Mouse (Mus musculus) hindbrain, embryonic 11.5 days (tissue): ENCODE data around the gene Vangl2. TPM values are rescaled to one million over a fixed set of nuclear protein-coding genes. Genes with fewer than 3 reads are reported as not detected.

Experiments
- ATAC-seq: fragments of 200-750 bp; cut with Nextera tagmentation; 2 replicates; pipeline ENCODE4 v1.8.0; 2017; ENCODE audit warnings: mild to moderate bottlenecking, moderate TSS enrichment, moderate library complexity; ENCODE audit not compliant: low FRiP score
- DNase-seq: peaks from one replicate; pipeline ENCODE4 v3.0.0-alpha.2; 2015; ENCODE audit warnings: low spot score
- H3K27ac ChIP-seq: fragments of 300-500 bp; sonication (generic); 2 replicates; pipeline ENCODE4 v1.5.1; 2014; ENCODE audit warnings: mild to moderate bottlenecking, low read depth, low read length
- H3K27me3 ChIP-seq: fragments of 300-500 bp; sonication (generic); 2 replicates; pipeline ENCODE4 v1.6.1; 2014; ENCODE audit warnings: mild to moderate bottlenecking, low read length, moderate library complexity, mixed read lengths; ENCODE audit not compliant: control insufficient read depth, insufficient read depth
- H3K36me3 ChIP-seq: fragments of 300-500 bp; sonication (generic); 2 replicates; pipeline ENCODE4 v1.6.1; 2014; ENCODE audit warnings: mild to moderate bottlenecking, low read length, moderate library complexity, mixed read lengths; ENCODE audit not compliant: control insufficient read depth, insufficient read depth
- H3K4me1 ChIP-seq: fragments of 300-500 bp; sonication (generic); replicated peaks from 2 replicates; pipeline ENCODE4 v1.6.1; 2014; ENCODE audit warnings: low read length, mixed read lengths; ENCODE audit not compliant: control insufficient read depth, insufficient read depth
- H3K4me2 ChIP-seq: fragments of 300-500 bp; sonication (generic); replicated peaks from 2 replicates; pipeline ENCODE4 v1.6.1; 2014; ENCODE audit warnings: mild to moderate bottlenecking, low read depth, low read length
- H3K4me3 ChIP-seq: fragments of 300-500 bp; sonication (generic); 2 replicates; pipeline ENCODE4 v1.5.1; 2014; ENCODE audit warnings: low read depth, low read length
- H3K9ac ChIP-seq: fragments of 300-500 bp; sonication (generic); 2 replicates; pipeline ENCODE4 v1.6.1; 2014; ENCODE audit warnings: low read depth, low read length
- H3K9me3 ChIP-seq: fragments of 300-500 bp; sonication (generic); 2 replicates; pipeline ENCODE4 v1.6.1; 2016; ENCODE audit warnings: low read length; ENCODE audit not compliant: control insufficient read depth
- whole genome bisulfite sequencing: fragments of 180-500 bp; shearing (Covaris S2); extraction: QIAGEN DNeasy Blood & Tissue Kit; methylation state at CpG from one replicate; pipeline ENCODE4 v1.1.7; 2014; 5-methylcytosine and 5-hydroxymethylcytosine counted together
- polyA plus RNA-seq: library from polyadenylated mRNA; unstranded; fragments of >200 nt; fragmentation: Nextera tagmentation; extraction: Ambion mirVana; gene quantifications from 2 replicates; pipeline ENCODE4 v1.2.1, GENCODE M21; 2014

Gene Vangl2
- polyA plus RNA-seq, 1 experiment from 2014 or later, result 61.6 TPM

- Histone ChIP-seq H3K9me3 (no peaks in the 10 kb centered on the region), H3K27me3 (no peaks in the 10 kb centered on the region), H3K36me3 (no peaks in the 10 kb centered on the region), H3K4me3 (no peak overlapping the region), H3K9ac (no peak overlapping the region), H3K4me2 (no peak overlapping the region), H3K27ac (no peak overlapping the region), H3K4me1 (no peaks in the 10 kb centered on the region)
- DNase-seq (no peak), ATAC-seq (no peak)
- 80% methylated on average over 6 of the region's 6 CpGs for WGBS
Observed at GRCm38 (mm10) chr1:171955071-171955470, 73.2 kb downstream of the Vangl2 start.

Other genes with a start within 250 kb of the Vangl2 start
- 0.64 and 0.77 TPM in 2 replicates for gene Cd84, start 188.7 kb downstream of the Vangl2 start, polyA plus RNA-seq
- not detected in 2 replicates for gene Gm10521, start 132.8 kb downstream of the Vangl2 start, polyA plus RNA-seq
- 0.11 TPM in 1 of 2 replicates, not detected in the other for gene Slamf6, start 110.9 kb downstream of the Vangl2 start, polyA plus RNA-seq
- 20.5 and 22.3 TPM in 2 replicates for gene Nhlh1, start 29.1 kb upstream of the Vangl2 start, polyA plus RNA-seq
- 154 and 191 TPM in 2 replicates for gene Copa, start 54.1 kb upstream of the Vangl2 start, polyA plus RNA-seq
- 120 and 121 TPM in 2 replicates for gene Ncstn, start 54.4 kb upstream of the Vangl2 start, polyA plus RNA-seq
- 173 and 179 TPM in 2 replicates for gene Pex19, start 98.3 kb upstream of the Vangl2 start, polyA plus RNA-seq
- gene Dcaf8, start 119.6 kb upstream of the Vangl2 start, polyA plus RNA-seq, result 87.8 and 96.0 TPM in 2 replicates
- gene Pea15a, start 178.4 kb upstream of the Vangl2 start, polyA plus RNA-seq, result 283 and 321 TPM in 2 replicates
- gene Casq1, start 191.4 kb upstream of the Vangl2 start, polyA plus RNA-seq, result 1.4 and 2.5 TPM in 2 replicates
- 0.06 TPM in 1 of 2 replicates, not detected in the other for gene Atp1a4, start 230.0 kb upstream of the Vangl2 start, polyA plus RNA-seq
- 123 and 136 TPM in 2 replicates for gene Igsf8, start 233.2 kb upstream of the Vangl2 start, polyA plus RNA-seq